Mouse (Mus musculus): Measurements from ENCODE around the gene Ehbp1. TPM values are rescaled to one million over a fixed set of nuclear protein-coding genes. Genes with fewer than 3 reads are reported as not detected.

The Ehbp1 gene
- total RNA-seq, 1 experiment from 2014 or later: 11.9 TPM

GRCm38 (mm10) chr11:22034564-22035105 lies 307.5 kb downstream of the Ehbp1 start:
- ATAC-seq (replicated peaks in 1 of 2; ENCODE audit: insufficient read depth in 1 of 2, low FRiP score in 2 of 2, low TSS enrichment in 1 of 2, low read depth in 1 of 2, poor library complexity in 2 of 2, severe bottlenecking in 2 of 2): no peak

- no peak for ATAC-seq (replicated peaks in 1 of 2; ENCODE audit: insufficient read depth in 1 of 2, low FRiP score in 2 of 2, low TSS enrichment in 1 of 2, low read depth in 1 of 2, poor library complexity in 2 of 2, severe bottlenecking in 2 of 2)
Measured at GRCm38 (mm10) chr11:22033582-22033981, 308.5 kb downstream of the Ehbp1 start.

GRCm38 (mm10) chr11:22020602-22021001 lies 321.5 kb downstream of the Ehbp1 start:
- ATAC-seq (replicated peaks in 1 of 2; ENCODE audit: insufficient read depth in 1 of 2, low FRiP score in 2 of 2, low TSS enrichment in 1 of 2, low read depth in 1 of 2, poor library complexity in 2 of 2, severe bottlenecking in 2 of 2): no peak

- ATAC-seq (replicated peaks in 1 of 2; ENCODE audit: insufficient read depth in 1 of 2, low FRiP score in 2 of 2, low TSS enrichment in 1 of 2, low read depth in 1 of 2, poor library complexity in 2 of 2, severe bottlenecking in 2 of 2): no peak
Measured at GRCm38 (mm10) chr11:22017444-22017843, 324.6 kb downstream of the Ehbp1 start.

GRCm38 (mm10) chr11:22016341-22016740 lies 325.8 kb downstream of the Ehbp1 start:
- no peak for ATAC-seq (replicated peaks in 1 of 2; ENCODE audit: insufficient read depth in 1 of 2, low FRiP score in 2 of 2, low TSS enrichment in 1 of 2, low read depth in 1 of 2, poor library complexity in 2 of 2, severe bottlenecking in 2 of 2)

GRCm38 (mm10) chr11:22008817-22009216 lies 333.3 kb downstream of the Ehbp1 start:
- ATAC-seq (replicated peaks in 1 of 2; ENCODE audit: insufficient read depth in 1 of 2, low FRiP score in 2 of 2, low TSS enrichment in 1 of 2, low read depth in 1 of 2, poor library complexity in 2 of 2, severe bottlenecking in 2 of 2): no peak

GRCm38 (mm10) chr11:22008129-22008596 lies 333.9 kb downstream of the Ehbp1 start:
- peak; percentile 74 to 83 for ATAC-seq (replicated peaks in 1 of 2; ENCODE audit: insufficient read depth in 1 of 2, low FRiP score in 2 of 2, low TSS enrichment in 1 of 2, low read depth in 1 of 2, poor library complexity in 2 of 2, severe bottlenecking in 2 of 2)

GRCm38 (mm10) chr11:22007781-22008110 lies 334.3 kb downstream of the Ehbp1 start:
- no peak for ATAC-seq (replicated peaks in 1 of 2; ENCODE audit: insufficient read depth in 1 of 2, low FRiP score in 2 of 2, low TSS enrichment in 1 of 2, low read depth in 1 of 2, poor library complexity in 2 of 2, severe bottlenecking in 2 of 2)

GRCm38 (mm10) chr11:22007088-22007780 lies 334.9 kb downstream of the Ehbp1 start:
- ATAC-seq (replicated peaks in 1 of 2; ENCODE audit: insufficient read depth in 1 of 2, low FRiP score in 2 of 2, low TSS enrichment in 1 of 2, low read depth in 1 of 2, poor library complexity in 2 of 2, severe bottlenecking in 2 of 2): no peak

GRCm38 (mm10) chr11:22006471-22007087 lies 335.5 kb downstream of the Ehbp1 start:
- no peak for ATAC-seq (replicated peaks in 1 of 2; ENCODE audit: insufficient read depth in 1 of 2, low FRiP score in 2 of 2, low TSS enrichment in 1 of 2, low read depth in 1 of 2, poor library complexity in 2 of 2, severe bottlenecking in 2 of 2)

GRCm38 (mm10) chr11:22005281-22005870 lies 336.7 kb downstream of the Ehbp1 start:
- no peak for ATAC-seq (replicated peaks in 1 of 2; ENCODE audit: insufficient read depth in 1 of 2, low FRiP score in 2 of 2, low TSS enrichment in 1 of 2, low read depth in 1 of 2, poor library complexity in 2 of 2, severe bottlenecking in 2 of 2)

GRCm38 (mm10) chr11:22004331-22004841 lies 337.7 kb downstream of the Ehbp1 start:
- no peak for ATAC-seq (replicated peaks in 1 of 2; ENCODE audit: insufficient read depth in 1 of 2, low FRiP score in 2 of 2, low TSS enrichment in 1 of 2, low read depth in 1 of 2, poor library complexity in 2 of 2, severe bottlenecking in 2 of 2)

GRCm38 (mm10) chr11:22003341-22003981 lies 338.6 kb downstream of the Ehbp1 start:
- no peak for ATAC-seq (replicated peaks in 1 of 2; ENCODE audit: insufficient read depth in 1 of 2, low FRiP score in 2 of 2, low TSS enrichment in 1 of 2, low read depth in 1 of 2, poor library complexity in 2 of 2, severe bottlenecking in 2 of 2)

GRCm38 (mm10) chr11:22002783-22003340 lies 339.2 kb downstream of the Ehbp1 start, which contains the start of gene Otx1:
Gene Otx1 (minus strand): TSS chr11:22002897.
- ATAC-seq (replicated peaks in 1 of 2; ENCODE audit: insufficient read depth in 1 of 2, low FRiP score in 2 of 2, low TSS enrichment in 1 of 2, low read depth in 1 of 2, poor library complexity in 2 of 2, severe bottlenecking in 2 of 2): no peak

GRCm38 (mm10) chr11:22002062-22002782 lies 339.9 kb downstream of the Ehbp1 start:
- ATAC-seq (replicated peaks in 1 of 2; ENCODE audit: insufficient read depth in 1 of 2, low FRiP score in 2 of 2, low TSS enrichment in 1 of 2, low read depth in 1 of 2, poor library complexity in 2 of 2, severe bottlenecking in 2 of 2): no peak

GRCm38 (mm10) chr11:22001321-22002061 lies 340.6 kb downstream of the Ehbp1 start:
- peak in 1 of 2 experiments; percentile 21; a peak in 2 of 4 replicates for ATAC-seq (replicated peaks in 1 of 2; ENCODE audit: insufficient read depth in 1 of 2, low FRiP score in 2 of 2, low TSS enrichment in 1 of 2, low read depth in 1 of 2, poor library complexity in 2 of 2, severe bottlenecking in 2 of 2)
